Mouse (Mus musculus): ENCODE data around the gene Taf1c.

The Taf1c gene

DNA sequence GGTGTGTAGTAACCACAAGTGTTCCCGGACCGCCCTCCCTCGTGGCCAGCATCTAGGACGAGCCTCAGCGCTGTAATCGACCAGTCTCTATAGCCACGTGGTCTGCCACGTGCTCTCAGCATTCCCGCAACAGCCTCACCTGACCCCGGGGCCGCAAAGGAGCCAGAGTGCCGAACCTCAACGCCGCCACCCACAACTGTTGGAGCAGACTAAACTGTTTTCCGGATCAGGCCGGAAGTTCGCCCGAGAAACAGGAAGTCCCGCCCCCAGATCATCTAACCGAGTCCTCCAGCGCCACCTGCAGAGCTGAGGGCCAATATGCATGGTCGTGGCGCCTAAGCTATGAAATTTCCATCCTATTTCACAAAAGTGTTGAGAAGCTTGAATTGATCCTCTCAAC is at the start of gene Taf1c:
Taf1c (minus strand) TSS at position 227 of the 400 bp plus-strand sequence.
- DNase-seq, result peak; percentile 95

DNA sequence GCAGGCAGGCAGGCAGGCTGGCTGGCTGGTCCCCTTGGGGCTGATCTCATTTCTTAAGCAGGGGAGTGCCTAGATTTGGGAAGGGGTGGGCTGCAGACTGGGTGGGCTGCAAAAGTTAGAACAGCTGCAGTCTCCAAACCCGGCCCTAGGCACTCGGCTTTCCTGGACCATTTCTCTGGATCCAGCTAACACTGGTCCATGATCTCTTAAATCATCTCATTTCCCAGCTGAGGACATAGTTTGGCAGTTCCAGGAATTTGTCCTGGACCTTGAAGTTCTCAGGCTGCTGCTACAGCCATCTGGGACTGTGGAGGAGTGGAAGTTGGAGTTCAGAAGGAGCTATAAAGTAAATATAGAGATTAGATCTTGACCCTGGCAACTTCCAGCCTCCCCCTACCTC is 46.3 kb upstream of the Taf1c start:
- DNase-seq, result no peak

DNA sequence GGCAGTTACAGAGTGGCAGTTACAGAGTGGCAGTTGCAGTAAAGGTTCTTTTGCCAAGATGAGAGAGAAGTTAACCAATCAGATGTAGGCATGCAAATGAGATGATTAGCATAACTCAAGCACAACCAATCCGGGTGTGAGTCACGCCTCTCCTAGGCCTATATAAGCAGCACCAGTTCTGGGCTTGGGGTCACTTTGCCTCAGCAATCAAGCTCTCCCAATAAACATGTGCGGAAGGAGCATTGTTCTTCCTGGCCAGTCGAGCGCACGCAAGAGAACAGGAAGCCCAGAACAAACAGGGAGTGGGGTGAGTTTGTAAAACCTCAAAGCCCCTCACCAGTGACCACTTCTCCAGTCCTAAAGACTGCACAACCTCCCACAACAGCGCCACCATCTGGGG is 41.8 kb upstream of the Taf1c start:
- no peak for DNase-seq

DNA sequence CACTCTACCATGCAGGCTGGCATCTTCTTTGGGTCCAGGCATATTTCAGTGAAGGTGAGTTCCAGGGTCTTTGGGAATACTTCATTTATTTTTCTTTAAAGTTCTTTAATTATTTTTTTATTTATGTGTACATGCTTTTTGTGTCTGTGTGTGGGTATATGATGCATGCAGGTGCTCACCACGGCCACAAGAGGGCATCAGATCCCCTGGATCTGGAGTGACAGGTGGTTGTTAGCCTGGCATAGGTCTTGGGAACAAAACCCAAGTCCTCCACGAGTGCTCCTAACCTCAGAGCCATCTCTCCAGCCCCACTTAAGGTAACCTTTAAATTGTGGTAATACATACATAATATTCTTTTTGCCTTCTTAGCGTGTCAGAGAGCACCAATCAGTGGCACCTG is 41.2 kb upstream of the Taf1c start:
- DNase-seq, result no peak

DNA sequence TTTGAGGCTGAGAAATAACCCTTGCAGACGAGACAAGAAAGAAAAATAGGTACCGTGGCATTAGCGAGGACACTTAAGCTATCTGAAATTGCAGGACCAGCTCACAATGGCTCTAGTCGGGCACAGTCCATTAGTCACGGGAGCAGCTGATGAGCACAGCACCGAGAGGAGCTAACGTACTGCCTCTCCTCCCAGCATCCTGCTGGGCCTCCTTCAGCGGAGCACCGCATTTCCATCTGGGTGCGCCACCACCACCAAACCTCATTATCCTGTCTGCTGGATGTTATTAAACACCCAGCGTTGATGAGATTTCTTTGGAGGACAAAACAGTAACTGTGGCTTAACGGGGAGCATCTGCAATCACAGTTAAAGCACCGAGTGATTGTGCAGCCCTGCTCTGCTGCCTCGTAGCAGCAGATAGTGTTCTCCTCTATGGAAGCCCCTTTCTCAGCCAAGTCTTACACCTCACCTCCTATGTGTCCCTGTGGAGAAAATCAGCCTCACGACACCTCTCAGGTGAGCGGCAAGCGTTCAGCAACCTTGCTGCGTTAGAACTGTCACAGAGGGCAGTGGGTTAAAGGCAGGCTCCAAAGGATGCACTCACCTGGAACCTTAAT is 40.1 kb upstream of the Taf1c start:
- no peak for DNase-seq

DNA sequence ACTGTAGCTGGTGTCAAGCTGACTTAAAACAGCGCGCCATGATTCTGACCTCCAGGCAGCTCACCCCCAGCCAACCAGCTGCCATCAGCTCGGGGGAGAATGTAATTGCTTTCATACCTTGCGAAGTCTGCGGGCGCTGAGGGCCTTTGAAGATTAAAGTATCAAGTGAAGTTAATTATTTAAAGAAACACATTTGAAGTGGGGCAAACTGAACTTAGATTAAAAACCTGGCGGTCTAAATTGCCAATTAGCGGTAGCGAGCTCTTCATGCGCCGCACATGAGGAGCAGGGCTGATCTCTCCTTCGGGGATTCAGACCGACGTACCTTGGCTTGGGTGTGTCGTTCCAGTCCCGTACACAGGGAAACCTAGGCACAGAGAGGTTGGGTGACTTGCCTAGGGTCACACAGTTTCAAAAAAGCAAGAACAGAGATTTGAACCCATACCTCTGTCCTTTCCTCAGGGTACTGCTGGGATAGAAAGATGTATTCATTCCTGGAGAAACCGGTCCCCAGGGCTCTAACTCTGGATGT is 39.5 kb upstream of the Taf1c start:
- no peak for DNase-seq

DNA sequence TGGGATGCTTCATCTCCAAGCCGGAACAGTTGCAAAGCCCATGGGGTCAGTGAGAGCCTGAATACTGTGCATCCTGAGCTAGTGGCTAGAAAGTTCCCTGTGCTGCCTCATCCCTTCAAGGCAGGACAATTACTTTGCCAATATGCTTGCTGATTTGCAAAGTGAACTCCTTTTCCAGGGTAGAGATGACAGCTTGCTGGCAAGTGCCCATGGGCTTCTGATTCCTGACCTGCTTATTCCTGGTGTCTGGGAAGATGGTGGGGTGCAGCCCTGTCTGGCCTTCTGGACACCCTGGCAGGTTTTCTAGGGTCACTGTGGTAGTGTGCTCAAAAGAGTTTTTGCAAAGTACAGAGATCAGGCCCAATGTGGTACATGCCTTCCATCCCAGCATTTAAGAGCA is 37.9 kb upstream of the Taf1c start:
- no peak for DNase-seq

DNA sequence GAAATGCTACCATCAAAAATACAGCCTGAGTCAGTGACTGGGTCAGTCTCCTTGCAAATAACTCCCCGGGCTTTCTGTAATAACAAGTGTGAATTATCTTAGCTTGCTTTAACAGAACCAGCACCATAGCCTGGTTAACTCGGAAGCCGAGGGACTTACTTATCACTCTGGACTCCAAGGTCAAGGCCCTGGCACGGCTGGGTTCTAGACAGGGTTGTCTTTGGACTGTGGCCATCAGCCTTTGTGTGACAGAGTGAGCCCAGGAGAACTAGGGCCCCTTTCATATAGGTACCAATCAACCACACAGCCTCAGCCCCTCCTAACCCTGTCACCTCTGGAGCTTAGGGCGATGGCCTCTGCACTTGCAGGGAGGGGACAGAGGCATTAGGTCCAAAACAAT is 36.0 kb upstream of the Taf1c start:
- DNase-seq, result no peak

DNA sequence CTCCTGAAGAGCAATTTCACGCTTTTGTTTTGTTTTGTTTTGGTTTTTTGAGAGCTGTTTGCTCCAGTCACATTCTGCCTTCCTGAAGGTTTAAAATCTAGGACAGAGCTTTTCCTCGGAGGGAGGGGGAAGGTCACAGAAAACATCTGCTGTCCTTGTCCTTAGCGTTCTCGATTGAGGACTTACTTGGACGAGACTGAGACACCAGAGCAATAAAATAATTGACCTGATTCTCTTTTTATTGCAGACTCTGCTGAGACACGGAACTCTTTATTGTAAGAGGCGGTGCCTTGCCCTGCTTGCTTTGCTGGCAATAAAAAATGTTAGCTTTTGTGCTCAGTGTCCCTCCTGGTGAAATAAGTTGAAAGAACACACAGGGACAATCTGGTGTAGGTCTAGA is 34.8 kb upstream of the Taf1c start:
- no peak for DNase-seq

DNA sequence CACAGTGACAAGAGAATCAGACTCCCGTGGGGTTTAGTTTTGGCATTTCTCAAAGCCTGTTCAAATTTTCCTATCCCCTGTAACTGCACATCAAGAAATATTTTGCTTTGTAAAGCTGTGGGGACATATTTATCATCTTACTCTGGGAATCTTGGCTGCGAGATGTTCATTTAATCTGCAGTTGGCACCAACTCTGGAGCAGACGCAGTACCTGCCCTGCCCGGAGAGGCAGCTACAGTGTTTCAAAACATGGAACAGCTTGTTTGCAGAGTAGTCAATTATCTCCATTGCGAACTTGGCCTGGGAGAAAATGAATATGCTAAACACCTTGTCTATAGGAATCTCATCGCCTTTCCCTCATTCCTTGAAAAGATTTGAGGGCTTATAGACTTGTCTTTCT is 33.2 kb upstream of the Taf1c start:
- no peak for DNase-seq

DNA sequence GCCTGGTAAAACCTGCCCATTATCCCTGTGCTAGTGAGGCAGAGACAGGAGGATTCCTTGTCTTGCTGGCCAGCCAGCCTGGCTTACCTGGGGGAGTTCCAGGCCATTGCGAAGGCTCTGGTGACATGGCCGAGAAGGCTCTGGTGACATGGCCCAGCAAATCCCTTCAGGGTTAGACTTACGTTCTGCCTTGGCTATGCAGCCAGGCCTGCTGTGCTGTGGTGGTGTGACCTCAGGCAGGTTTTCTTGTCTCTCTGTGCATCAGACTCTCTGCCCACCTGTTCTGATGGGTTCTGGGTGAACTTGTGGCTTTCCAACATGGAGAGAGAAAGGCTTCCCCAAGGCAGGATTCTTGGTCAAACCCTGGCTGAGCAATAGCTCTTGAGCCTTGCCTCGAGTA is 32.4 kb upstream of the Taf1c start:
- no peak for DNase-seq

DNA sequence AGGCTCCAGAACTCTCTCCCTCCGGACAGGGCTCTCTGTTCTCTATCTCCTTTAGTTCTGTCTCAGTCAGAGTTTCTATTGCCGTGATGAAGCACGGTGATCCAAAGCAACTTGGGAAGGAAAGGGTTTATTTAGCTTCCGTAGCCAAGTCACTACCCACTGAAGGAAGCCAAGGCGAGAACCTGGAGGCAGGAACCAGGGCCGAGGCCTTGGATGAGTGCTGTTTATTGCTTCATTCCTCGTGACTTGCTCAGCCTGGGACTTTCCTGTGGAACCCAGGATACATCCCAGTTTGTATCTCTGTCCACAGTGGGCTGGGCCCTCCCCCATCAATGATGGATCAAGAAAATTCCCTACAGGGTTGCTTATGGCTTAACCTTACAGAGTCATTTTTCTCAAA is 31.7 kb upstream of the Taf1c start:
- no peak for DNase-seq

DNA sequence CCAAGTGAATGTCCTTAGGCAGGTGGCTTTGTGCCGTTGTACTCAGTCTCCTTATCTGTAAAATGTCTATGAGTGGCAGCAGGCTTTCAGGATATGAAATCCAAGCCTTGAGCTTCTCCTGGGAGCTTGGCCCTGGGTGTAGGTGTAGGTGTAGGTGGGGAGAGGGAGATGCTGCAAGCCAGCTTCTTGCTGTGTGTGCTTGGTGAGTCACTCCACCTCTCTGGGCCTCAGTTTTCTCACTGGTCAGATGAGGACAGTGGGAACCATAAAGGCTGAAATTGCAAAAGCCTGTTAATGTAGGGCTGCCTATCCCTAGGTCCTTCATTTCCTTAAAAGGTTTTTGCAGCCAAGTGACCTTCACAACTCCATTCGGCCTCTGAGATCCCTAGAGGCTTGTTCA is 30.9 kb upstream of the Taf1c start:
- no peak for DNase-seq

DNA sequence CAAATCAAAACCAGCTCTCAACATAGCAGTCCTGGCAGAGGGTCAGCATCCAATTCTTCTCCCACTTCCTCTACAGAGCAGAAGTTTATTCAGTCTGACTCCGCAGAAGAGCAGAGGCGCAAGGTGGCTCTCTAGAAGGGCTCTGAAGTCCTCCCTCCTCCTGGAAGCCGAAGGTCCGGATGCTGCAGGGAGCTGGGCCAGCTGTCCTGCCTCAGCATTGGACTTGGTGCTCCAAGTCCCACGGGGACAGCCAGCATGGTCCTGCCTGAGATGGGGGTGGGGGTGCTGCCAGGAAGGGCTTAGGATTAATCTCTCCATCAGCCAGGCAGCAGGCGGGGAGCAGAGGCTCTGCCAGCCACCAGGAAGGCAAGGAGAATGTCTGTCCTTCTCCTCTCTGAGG is 30.4 kb upstream of the Taf1c start, which contains the start of gene Kcng4:
Kcng4 (minus strand) TSS at position 303 of the 400 bp plus-strand sequence.
- peak; percentile 55 for DNase-seq

DNA sequence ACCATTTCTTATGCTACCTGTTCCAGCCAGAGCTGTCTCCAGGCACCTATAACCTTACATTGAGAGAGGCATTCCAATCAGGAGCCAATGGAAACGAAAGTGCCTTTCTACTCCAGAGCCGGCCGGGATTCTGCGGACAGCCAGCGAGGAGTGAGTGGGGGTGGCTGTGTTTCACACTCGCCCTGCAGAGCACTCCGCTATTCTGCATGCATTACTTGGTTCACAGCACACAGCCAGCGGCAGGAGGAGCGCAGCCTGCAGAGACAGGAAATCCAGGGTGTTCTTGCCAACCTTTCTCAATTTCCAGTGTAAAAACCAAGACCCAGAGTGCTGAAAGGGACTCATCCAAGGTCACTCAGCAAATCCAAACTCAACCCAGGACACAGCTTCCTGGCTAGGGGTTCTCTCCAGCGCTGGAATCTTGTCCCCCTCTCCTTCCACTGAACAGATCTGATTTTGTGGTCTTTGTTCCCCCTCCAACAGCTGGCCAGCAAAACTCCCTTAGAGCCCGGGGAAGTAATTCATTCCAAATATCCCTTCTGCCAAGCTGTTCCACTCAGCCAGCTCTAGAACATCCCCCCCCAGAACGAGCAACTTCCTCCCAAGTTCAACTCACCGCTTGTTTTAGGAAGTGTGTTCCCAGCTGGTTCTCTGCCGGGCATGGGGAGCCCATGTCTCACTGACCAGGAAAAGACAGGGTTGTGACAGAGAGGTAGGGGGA is 29.8 kb upstream of the Taf1c start:
- peak; percentile 51 for DNase-seq

DNA sequence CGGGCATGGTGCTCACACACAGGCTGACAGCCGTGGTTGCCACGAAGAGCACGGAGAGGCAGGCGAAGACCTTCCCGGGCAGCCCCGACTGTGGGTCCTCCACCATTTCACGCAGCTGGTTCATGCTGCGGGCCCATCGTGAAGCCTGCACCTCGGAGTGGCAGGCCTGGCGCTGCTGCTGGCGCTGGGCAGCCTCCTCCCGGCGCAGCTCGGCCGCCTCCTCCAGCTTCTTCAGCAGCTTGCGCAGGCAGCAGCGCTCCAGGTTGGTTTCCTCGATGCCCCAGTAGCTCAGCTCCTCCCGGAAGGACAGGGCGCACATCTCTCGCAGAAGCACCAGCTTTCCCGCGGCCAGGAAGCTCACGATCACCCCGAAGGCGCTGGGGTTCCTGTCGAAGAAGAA is 27.9 kb upstream of the Taf1c start:
- no peak for DNase-seq

DNA sequence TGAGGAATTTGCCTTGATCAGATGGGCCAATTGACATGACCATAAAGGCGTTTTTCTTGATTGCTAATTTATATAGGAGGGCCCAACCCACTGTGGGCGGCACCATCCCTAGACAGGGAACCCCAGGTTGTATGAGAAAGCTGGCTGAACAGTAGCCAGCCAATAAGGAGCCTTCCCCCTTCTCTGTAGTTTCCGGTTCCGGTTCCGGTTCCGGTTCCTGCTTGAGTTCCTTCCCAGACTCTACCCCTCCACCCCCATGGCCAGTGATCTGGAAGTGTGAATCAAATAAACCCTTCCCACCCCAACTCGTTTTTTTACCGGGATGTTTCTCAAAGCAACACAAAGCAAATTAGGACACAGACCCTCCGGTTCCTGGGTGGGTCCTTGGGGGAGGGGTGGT is 27.2 kb upstream of the Taf1c start:
- no peak for DNase-seq

DNA sequence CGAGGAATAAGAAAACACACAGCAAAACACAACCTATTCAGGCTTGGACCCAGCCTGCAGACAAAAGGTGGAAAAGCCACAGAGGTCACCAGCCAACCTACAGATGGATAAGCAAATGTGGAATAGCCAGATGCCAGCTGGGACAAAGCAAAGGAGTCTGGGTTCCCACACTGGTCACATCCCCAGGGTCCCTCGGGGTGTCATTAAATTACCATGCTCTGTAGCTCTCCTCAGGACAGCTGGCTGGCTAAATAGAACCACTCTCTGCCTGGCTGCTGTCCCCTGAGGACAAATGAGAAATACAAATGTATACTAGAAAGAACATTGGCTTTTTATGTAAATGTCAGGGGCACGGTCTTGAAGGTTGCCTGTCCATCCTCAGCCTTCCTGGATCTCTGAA is 25.8 kb upstream of the Taf1c start:
- DNase-seq, result peak; percentile 78

DNA sequence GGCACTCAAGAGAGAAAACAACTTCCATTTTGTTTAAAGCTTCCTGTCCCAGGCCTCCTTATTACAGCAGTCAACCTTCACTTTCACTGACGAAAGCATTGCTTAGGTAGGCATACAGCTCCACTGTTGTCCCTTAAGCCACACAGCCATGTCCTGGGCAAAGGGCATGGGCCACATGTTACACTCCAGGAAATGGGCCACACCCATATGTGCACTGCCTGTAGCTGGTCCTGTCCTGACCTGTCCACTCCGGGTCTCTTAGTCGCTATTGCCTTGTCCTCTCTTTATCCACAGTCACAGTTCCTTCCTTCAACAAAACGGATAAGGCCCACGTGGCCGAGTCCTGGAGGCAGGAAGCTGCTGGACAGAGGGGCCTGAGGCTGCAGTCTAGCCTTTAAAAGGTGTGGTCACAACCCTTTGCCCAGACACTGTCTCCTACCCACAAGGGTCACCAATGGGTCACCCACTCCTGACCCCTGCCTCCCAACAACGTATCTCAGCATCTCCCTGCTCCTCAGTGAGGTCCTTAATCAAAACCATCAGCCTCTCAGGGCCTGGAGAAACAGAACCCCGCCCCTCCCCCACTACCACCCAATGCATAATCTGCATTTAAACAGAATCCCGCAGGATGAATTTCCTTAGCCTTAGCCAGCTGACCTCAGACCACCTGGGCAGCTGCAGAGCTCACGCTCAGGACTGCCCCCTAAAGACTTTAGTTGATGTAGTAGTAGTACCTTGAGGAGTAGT is 22.8 kb upstream of the Taf1c start:
- DNase-seq, result no peak

DNA sequence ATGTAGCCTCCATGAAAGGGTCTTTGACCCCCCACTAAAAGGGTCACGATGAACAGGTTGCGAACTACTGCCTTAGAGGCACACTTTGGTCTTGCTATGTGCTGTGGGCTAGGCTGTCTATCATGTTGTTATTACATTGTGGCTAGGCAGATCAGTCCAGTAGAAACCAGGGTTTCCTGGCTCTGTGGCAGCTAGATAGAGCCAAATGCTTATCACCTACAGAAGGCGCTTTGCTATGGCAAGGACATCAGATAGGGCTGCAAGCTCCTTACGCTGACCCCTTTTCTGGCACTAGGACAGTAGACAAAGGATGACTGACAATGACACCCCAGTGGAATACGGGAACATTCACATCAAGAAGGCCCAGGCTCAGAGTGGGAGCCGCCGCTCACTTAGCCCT is 22.2 kb upstream of the Taf1c start:
- DNase-seq, result no peak

DNA sequence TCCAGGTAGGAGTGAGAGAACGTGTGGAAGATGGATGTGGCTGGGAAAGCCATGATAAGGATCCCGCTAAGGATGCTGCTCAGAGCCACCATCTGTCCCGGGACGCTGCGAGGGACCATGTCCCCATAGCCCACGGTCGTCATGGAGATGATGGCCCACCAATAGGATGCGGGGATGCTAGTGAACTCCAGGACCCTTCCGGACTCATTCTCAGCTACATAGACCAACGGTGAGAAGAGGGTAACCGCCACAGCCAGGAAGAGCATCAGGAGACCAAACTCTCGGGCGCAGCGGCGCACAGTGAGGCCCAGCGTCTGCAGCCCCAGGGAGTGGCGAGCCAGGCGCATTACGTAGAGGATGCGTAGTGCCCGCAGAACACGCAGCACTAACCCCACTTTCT is 20.8 kb upstream of the Taf1c start:
- DNase-seq, result no peak

DNA sequence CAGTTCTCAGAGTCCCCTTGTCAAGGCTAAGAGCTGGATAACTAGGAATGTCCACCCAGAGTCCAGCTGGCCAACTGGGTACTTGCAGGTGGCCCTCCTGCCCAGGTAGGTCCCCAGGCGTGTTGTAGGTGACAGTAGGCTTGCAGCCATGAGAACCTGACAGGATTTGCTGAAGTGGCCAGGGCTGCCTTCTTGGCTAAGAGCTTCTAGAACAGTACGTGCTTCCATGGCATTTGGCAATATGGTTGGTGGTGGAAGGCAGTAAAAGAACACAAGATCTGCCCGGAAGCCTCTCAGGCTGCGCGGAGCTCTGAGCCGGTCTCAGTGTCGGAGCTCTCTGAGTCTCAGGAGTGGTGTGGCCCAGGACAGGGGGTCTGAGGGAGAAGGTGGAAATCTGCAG is 19.9 kb upstream of the Taf1c start:
- DNase-seq, result no peak

DNA sequence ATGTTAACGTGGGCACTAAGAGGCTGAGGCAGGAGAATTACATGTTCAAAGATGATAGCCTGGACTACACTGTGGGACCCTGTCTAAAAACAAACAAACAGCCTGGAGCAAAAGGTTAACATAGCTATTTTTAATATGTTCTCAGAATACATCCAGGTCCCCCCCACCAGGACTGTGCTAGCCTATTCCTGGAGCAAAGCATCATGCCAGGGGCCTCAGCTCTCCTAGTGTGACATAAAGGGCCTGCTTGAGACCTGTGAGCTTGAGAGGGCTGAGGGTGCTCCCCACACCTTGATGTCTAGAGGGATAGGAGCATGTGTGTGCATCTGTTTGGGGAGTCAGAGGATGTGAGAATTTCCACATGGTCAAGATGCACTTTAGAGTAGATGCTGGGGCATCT is 18.7 kb upstream of the Taf1c start:
- no peak for DNase-seq

DNA sequence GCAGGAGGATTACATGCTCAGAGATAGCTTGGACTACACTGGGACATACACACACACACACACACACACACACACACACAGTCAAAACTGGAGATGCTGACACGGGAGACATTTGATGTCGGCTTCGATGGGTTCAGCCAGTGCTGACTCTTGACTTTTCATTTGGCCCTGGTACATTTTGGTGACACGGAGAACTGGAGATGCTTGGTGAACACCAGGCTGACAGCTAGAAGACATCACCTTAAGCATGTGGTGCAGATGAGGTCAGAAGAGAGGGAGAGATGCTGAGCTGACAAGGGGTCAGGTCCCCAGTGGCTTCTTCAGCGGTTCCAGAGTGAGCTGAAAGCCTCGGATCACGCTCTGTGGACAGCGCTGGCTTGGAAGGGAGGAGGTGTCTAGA is 18.0 kb upstream of the Taf1c start:
- DNase-seq, result no peak
